Mouse (Mus musculus) brain, embryonic 14.5 days (tissue): Measurements from ENCODE around the gene Kazn.

ENCODE experiments used
- CTCF ChIP-seq: fragments of 200-500 bp; IDR thresholded peaks from 2 replicates; pipeline ENCODE4 v1.5.1; 2012; ENCODE audit warnings: inconsistent platforms, mild to moderate bottlenecking, moderate library complexity, borderline replicate concordance; ENCODE audit not compliant: insufficient read depth, insufficient read length; ENCODE audit errors: extremely low read depth
- POLR2A ChIP-seq: fragments of 200-500 bp; IDR thresholded peaks from 2 replicates; pipeline ENCODE4 v1.6.1; 2012; ENCODE audit warnings: mild to moderate bottlenecking, inconsistent platforms, borderline replicate concordance; ENCODE audit not compliant: poor library complexity, insufficient read depth, insufficient read length, severe bottlenecking; ENCODE audit errors: extremely low read depth

GRCm38 (mm10) chr4:142248426-142248825 lies 9.2 kb upstream of the Kazn start:
- peak; percentile 98 for TF ChIP-seq CTCF
- TF ChIP-seq POLR2A = no peak
